Mouse (Mus musculus) thymus, adult 2 months (tissue): ENCODE data around the gene Fam53b. TPM values are rescaled to one million over a fixed set of nuclear protein-coding genes. Genes with fewer than 3 reads are reported as not detected.

Experiments used
- DNase-seq: peaks from one replicate; pipeline ENCODE4 v3.0.0; 2021
- H3K27ac ChIP-seq: fragments of 200-500 bp; 2 replicates; pipeline ENCODE4 v1.5.1; 2012; ENCODE audit warnings: low read length, control low read depth; ENCODE audit not compliant: control insufficient read depth, insufficient read depth
- H3K27me3 ChIP-seq: fragments of 200-500 bp; 2 replicates; pipeline ENCODE4 v1.6.1; 2012; ENCODE audit warnings: mild to moderate bottlenecking, low read length, moderate library complexity, mixed read lengths; ENCODE audit not compliant: control insufficient read depth, insufficient read depth
- H3K36me3 ChIP-seq: fragments of 200-500 bp; 2 replicates; pipeline ENCODE4 v1.6.1; 2012; ENCODE audit warnings: mild to moderate bottlenecking, low read length, moderate library complexity; ENCODE audit not compliant: control insufficient read depth, insufficient read depth
- H3K4me1 ChIP-seq: fragments of 200-500 bp; replicated peaks from 2 replicates; pipeline ENCODE4 v1.6.1; 2012; ENCODE audit warnings: low read length; ENCODE audit not compliant: control insufficient read depth, insufficient read depth
- H3K4me3 ChIP-seq: fragments of 200-500 bp; 2 replicates; pipeline ENCODE4 v1.5.1; 2012; ENCODE audit warnings: mild to moderate bottlenecking, low read length, control low read depth, moderate library complexity; ENCODE audit not compliant: control insufficient read depth, insufficient read depth
- CTCF ChIP-seq: fragments of 200-500 bp; IDR thresholded peaks from 2 replicates; pipeline ENCODE4 v1.5.1; 2012; ENCODE audit warnings: mild to moderate bottlenecking, control low read depth, low read length, moderate library complexity, borderline replicate concordance; ENCODE audit not compliant: control insufficient read depth, poor library complexity, insufficient read depth; ENCODE audit errors: extremely low read depth
- POLR2A ChIP-seq: fragments of 200-500 bp; IDR thresholded peaks from 2 replicates; pipeline ENCODE4 v1.6.1; 2012; ENCODE audit warnings: mild to moderate bottlenecking, low read length, control low read depth, moderate library complexity; ENCODE audit not compliant: control insufficient read depth, poor library complexity, insufficient read depth; ENCODE audit errors: extremely low read depth
- WGBS: fragments of 180-500 bp; shearing (Covaris S2); methylation state at CpG from one replicate; pipeline ENCODE4 v1.1.7; 2018; 5-methylcytosine and 5-hydroxymethylcytosine counted together
- polyA plus RNA-seq: library from polyadenylated mRNA; depleted of rRNA; stranded (reverse); fragments of >200 nt; gene quantifications from 2 replicates; pipeline ENCODE4 v1.2.3, GENCODE M21; 2012

The Fam53b gene
- polyA plus RNA-seq, 1 experiment = 104 TPM

DNA sequence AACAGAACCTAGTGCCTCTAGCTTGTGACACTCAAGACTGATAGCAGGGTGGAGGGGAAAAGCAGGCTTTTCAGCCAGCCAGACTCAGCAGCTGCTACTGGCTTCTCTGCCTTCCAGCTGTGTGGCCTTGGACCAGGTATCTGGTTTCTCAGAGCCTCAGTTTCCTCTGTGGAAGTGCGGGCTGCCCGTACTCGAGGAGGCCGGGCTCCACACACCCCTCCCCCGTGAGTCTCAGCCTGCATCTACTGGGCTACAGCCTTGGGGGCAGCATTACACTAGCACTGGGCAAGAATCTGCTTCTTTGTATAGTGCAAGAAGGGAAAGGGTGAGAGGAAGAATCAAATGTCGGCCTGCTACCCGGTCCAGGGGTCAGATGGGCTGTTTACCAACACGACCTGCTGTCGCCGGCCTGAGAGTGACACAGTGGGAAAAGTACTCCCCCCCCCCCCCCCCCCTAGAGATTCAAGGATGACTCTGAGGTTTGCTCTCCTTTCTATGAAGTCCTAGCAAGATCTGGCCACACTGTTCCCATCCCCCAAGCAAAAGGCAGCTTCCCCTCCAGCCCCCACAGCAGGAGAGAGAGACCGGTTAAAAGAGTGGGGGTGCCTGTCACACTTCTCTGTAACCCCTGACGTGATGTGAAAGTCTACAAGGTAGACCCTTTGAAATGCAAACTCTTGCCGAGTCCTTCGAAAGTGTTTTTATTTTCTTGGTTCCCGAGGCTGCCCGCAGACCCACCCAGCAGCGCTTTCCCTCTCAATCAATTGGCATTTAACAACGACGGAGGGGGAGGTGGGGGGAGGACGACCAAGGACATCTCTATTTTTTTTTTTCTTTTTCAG lies 4.6 kb downstream of the Fam53b start:
- Histone ChIP-seq H3K4me3 (no peak overlapping the region), H3K4me1 (peaks cover 49% of the 10 kb centered on the region)
- no peak for TF ChIP-seq POLR2A
- no peak for TF ChIP-seq CTCF

DNA sequence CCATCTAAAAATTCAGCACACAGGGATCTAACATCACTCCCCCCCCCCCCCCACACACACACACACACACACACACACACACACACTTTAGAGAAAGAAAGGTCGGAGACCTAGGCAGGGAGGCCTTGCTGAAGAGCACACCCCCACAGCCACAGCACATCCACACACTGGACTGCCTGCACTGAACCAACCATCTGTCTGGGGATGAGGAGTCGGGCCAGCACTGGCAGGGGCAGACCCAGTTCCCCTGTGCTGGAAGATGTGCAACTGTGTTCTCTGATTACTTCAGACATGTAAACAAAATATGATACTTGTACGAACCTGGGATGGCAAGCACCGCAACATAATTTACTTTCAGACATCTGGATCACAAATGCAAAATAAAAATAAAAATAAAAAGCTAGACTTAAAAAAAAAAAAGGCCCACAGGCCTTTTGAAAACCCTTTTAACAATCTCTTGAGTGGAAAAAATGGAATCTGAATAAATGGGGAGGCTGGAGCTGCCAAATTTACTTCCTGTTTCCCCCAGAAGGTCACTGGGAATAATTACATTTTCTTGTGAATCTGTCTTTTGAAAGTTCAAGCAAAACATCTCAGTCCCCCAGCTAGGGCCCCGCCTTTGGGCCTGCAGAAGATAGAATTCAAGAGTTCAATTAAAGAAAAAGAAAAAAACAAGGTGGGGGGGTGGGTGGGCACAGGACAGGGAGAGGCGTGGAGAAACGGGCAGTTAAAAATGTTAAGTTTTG lies 5.5 kb downstream of the Fam53b start:
- Histone ChIP-seq H3K27ac (peak overlapping the region; percentile 19; the same call in 1 of the 2 replicates), H3K27me3 (no peaks in the 10 kb centered on the region), H3K36me3 (no peaks in the 10 kb centered on the region), H3K4me1 (peaks cover 57% of the 10 kb centered on the region), H3K4me3 (no peak overlapping the region)
- no peak for DNase-seq
- 80% methylated on average over 7 of the region's 7 CpGs for WGBS
- no peak for TF ChIP-seq POLR2A
- no peak for TF ChIP-seq CTCF

More for the DNA sequence above, 4.6 kb downstream of the Fam53b start:
- no peaks in the 10 kb centered on the region for H3K36me3 ChIP-seq
- peak overlapping the region; percentile 19; the same call in 1 of the 2 replicates for H3K27ac ChIP-seq
- H3K27me3 ChIP-seq = no peaks in the 10 kb centered on the region
- WGBS = 23% methylated on average over 20 of the region's 20 CpGs
- DNase-seq = peak; percentile 48

DNA sequence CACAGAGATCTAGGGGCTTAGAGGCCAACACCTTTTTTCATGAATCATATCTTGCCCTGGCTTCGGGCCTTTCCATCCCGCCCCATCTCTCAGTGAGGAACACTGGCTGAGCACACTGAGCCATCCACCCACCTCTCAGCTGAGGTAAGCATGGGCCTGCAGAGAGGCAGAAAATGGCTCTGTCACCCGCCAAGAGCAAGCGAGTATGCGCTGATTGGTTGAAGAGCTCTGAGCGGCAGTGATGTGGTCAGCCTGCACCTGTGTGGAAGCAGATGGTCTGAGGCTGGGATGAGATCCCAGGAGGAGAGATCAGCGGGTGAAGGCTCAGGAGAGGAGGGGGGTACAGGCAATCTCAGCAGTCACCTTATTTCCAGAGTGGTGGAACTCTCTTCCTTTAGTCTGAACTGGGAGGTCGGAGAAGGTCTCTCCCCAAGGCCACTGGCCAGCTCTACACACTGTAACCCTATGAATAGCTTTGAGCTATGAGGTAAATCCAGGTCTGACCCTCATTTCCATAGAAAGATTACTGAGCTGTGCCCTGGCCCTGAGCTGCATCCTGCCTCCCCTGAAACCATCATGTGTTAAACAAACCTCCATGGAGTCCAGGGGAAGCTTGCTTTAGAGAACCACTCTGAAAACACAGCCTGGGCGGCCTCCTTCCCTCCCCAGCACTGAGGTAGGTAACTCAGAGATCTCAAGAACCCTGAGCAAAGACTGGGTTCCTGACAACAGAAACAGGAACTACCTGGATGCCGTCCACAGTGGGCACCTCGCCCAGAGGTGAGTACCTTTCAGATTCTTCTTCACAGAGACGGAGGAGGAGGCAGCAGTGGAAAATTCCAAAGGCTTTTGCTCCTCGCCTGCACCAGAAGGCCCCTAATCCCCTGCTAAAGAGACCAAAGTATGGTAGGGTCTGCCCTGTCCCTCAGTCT lies 6.5 kb downstream of the Fam53b start:
- Histone ChIP-seq H3K27me3 (no peaks in the 10 kb centered on the region), H3K36me3 (no peaks in the 10 kb centered on the region), H3K4me3 (no peak overlapping the region), H3K4me1 (peaks cover 66% of the 10 kb centered on the region), H3K27ac (no peak overlapping the region)
- no peak for DNase-seq
- 85% methylated on average over 13 of the region's 13 CpGs for WGBS
- TF ChIP-seq POLR2A (no peak), CTCF (no peak)

DNA sequence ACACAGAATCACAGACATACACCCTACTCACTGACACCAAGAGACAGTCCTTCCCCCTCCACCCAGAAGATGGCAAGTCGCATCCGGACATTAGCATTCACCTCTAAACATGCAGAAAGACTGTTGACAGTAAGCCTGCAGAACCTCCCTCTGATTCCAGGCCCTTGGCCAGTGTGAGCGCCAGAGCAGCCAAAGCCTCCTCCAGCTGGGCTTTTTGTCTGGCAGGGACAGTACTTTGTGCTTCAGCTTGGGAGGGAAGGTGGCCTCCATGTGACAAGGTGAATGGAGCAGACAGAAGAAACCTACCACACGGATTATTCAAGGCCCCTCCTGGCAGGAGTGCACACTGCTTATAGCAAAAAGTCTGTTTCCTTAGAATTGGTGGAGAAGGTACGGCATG lies 7.4 kb downstream of the Fam53b start:
- Histone ChIP-seq H3K36me3 (no peaks in the 10 kb centered on the region), H3K4me1 (peaks cover 73% of the 10 kb centered on the region), H3K4me3 (no peak overlapping the region), H3K27ac (no peak overlapping the region), H3K27me3 (no peaks in the 10 kb centered on the region)
- 92% methylated on average over 5 of the region's 5 CpGs for WGBS
- TF ChIP-seq CTCF (no peak), POLR2A (no peak)
- no peak for DNase-seq

DNA sequence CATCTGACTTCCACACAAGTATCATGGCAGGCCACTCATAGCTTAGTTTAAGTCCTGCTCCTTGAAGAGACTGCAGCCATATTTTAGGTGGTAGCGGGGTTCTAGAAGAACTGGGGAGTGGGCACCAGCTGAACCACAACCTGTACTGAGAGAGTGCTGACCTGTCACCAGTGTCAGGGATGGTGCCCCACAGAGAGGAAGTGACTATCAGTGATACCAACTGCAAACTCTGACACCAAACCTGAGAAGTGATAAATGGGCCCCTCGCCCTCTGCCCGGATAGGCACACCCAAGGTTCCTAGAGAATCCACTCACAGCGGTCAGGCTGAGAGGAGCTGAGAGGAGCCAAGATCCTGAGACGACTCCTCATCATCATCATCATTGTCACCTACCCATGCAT lies 8.7 kb downstream of the Fam53b start:
- Histone ChIP-seq H3K36me3 (no peaks in the 10 kb centered on the region), H3K4me3 (no peak overlapping the region), H3K27ac (no peak overlapping the region), H3K27me3 (no peaks in the 10 kb centered on the region), H3K4me1 (peaks cover 77% of the 10 kb centered on the region)
- WGBS = 78% methylated on average over 5 of the region's 5 CpGs
- DNase-seq = no peak
- TF ChIP-seq CTCF (no peak), POLR2A (no peak)

DNA sequence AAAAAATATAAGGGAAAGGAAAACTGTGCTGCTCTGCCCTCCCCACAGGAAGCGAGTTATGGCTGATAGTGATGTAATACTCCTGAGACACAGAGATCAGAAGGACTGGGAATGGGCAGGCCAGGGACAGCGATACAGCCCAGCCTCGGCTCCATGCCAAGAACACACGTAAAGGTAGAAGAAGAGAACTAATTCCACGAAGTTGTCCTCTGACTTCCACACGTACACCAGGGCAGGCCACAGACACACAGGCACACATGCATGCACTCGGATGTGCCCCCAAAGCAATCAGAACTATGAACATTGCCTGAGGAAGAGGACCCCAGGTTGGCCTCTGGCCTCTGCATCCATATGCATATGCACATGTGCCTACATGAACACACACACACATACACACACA lies 9.2 kb downstream of the Fam53b start:
- no peaks in the 10 kb centered on the region for H3K27me3 ChIP-seq
- no peak overlapping the region for H3K4me3 ChIP-seq
- H3K36me3 ChIP-seq = no peaks in the 10 kb centered on the region
- peaks cover 77% of the 10 kb centered on the region for H3K4me1 ChIP-seq
- no peak for TF ChIP-seq CTCF
- TF ChIP-seq POLR2A = no peak
- no peak overlapping the region for H3K27ac ChIP-seq
- DNase-seq = no peak
- 87% methylated on average over 7 of the region's 7 CpGs for WGBS
